In the genomic region with DNA sequence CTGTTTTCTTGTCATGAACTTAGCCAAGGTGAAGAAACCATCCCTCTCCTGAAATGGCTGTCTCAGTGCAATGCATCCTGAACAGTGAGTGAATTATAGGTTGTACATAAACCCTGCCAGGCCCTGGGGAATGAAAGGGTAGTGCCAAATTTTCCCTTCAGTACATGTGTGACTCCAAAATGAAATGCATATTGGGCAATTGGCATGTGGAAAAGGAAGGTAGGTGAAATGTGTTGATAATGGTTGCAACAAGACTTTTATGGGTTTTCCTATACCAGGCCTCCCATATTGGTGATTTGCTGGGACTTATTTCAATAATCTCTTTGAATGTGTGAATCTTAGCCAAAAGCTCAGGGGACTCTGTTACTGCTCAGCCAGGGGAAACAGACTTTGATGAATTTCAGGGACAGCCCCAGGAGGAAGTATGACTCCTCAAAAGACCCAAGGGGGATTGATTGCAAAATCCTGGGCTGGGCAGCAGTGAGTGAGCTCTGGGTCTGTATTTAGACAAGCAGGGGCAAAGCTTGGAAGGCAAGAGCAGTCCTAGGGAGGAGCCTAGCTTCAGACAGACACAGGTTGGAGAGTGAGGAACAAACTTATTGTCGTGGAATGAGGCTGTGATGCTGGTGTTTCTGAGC, we compare ENCODE assay signal across 28 mouse cellular contexts. TPM values are rescaled to one million over a fixed set of nuclear protein-coding genes. Genes with fewer than 3 reads are reported as not detected.
DNase-seq lines count a peak whose midpoint lies in the region; ATAC-seq lines count a peak whose summit lies in the region.
"Had no signal": no experiment of that assay in that cellular context is flagged by ENCODE, and none has a peak within 500 bp of the region (broad histone marks: within the 10 kb centered on the region; RNA-seq: fewer than 3 reads in every experiment).

No protein-coding gene starts in this region.

- no peak overlapping the region for H3K9ac ChIP-seq in kidney, embryonic 15.5 days
- H3K9ac ChIP-seq: forebrain, embryonic 13.5 days; heart, embryonic 13.5 days; hindbrain, embryonic 14.5 days; neural tube, embryonic 15.5 days; stomach, embryonic 15.5 days had no signal

- peak; percentile 32 for DNase-seq in adrenal gland, postnatal 10 days
- no peak for DNase-seq in adrenal gland, postnatal 4 days (ENCODE audit: low spot score in 2 of 2)
- peak; percentile 15 for DNase-seq in urinary bladder, postnatal 14 days (ENCODE audit: low spot score)
- DNase-seq in urinary bladder, postnatal 25 days (ENCODE audit: low spot score): no peak
- DNase-seq in forebrain, embryonic 10.5 days (ENCODE audit: extremely low spot score, low spot score): no peak
- no peak for DNase-seq in kidney, postnatal 36 days
- DNase-seq: cerebellum, adult 9-10 months; gastrocnemius, adult 2 months; heart, postnatal 14 days; kidney, adult 8-10 months; kidney, postnatal 14 days; layer of hippocampus, postnatal 36 days; right cerebral cortex, adult 18-20 months; thymus, adult 2 months; thymus, postnatal 4 days had no signal

- H3K4me3 ChIP-seq in forebrain, embryonic 10.5 days: no peak overlapping the region
- H3K4me3 ChIP-seq in kidney, embryonic 15.5 days (replicated peaks): no peak overlapping the region
- H3K4me3 ChIP-seq: forebrain, embryonic 13.5 days; gastrocnemius, adult 2 months; heart, embryonic 13.5 days; midbrain, embryonic 10.5 days; neural tube, embryonic 15.5 days; stomach, embryonic 15.5 days had no signal

- H3K9me3 ChIP-seq in forebrain, embryonic 10.5 days: no peaks in the 10 kb centered on the region
- no peaks in the 10 kb centered on the region for H3K9me3 ChIP-seq in kidney, embryonic 15.5 days (replicated peaks)
- H3K9me3 ChIP-seq: forebrain, embryonic 13.5 days; heart, embryonic 13.5 days; midbrain, embryonic 10.5 days; neural tube, embryonic 15.5 days; stomach, embryonic 15.5 days had no signal

- H3K4me1 ChIP-seq in forebrain, embryonic 10.5 days: no peaks in the 10 kb centered on the region
- no peaks in the 10 kb centered on the region for H3K4me1 ChIP-seq in kidney, embryonic 15.5 days
- H3K4me1 ChIP-seq: forebrain, embryonic 13.5 days; heart, embryonic 13.5 days; midbrain, embryonic 10.5 days; neural tube, embryonic 15.5 days; stomach, embryonic 15.5 days had no signal

- ATAC-seq in granulocyte monocyte progenitor cell, adult 5-6 weeks (replicated peaks; ENCODE audit: poor library complexity, severe bottlenecking): peak; percentile 79
- ATAC-seq in kidney, embryonic 15.5 days (replicated peaks; ENCODE audit: low FRiP score): no peak
- ATAC-seq: forebrain, embryonic 13.5 days; inflammation-experienced regulatory T-cells, adult 6 months; midbrain, embryonic 16.5 days had no signal

- no peaks in the 10 kb centered on the region for H3K27me3 ChIP-seq in forebrain, embryonic 10.5 days (ENCODE audit: poor library complexity, severe bottlenecking)
- H3K27me3 ChIP-seq in kidney, embryonic 15.5 days: no peaks in the 10 kb centered on the region
- H3K27me3 ChIP-seq: forebrain, embryonic 13.5 days; heart, embryonic 13.5 days; neural tube, embryonic 15.5 days; stomach, embryonic 15.5 days had no signal

- H3K27ac ChIP-seq in forebrain, embryonic 10.5 days: no peak overlapping the region
- H3K27ac ChIP-seq in kidney, embryonic 15.5 days: no peak overlapping the region
- H3K27ac ChIP-seq: forebrain, embryonic 13.5 days; gastrocnemius, adult 2 months; heart, embryonic 13.5 days; hindbrain, embryonic 14.5 days; macrophage; midbrain, embryonic 10.5 days; neural tube, embryonic 15.5 days; stomach, embryonic 15.5 days had no signal

- H3K36me3 ChIP-seq in forebrain, embryonic 10.5 days (replicated peaks): no peaks in the 10 kb centered on the region
- H3K36me3 ChIP-seq in kidney, embryonic 15.5 days: no peaks in the 10 kb centered on the region
- H3K36me3 ChIP-seq: heart, embryonic 13.5 days; midbrain, embryonic 10.5 days; neural tube, embryonic 15.5 days; stomach, embryonic 15.5 days had no signal

- H3K4me2 ChIP-seq in kidney, embryonic 15.5 days: no peak overlapping the region
- H3K4me2 ChIP-seq: forebrain, embryonic 13.5 days; heart, embryonic 13.5 days; hindbrain, embryonic 14.5 days; neural tube, embryonic 15.5 days; stomach, embryonic 15.5 days had no signal

- 88% methylated on average over 1 of the region's 1 CpGs for WGBS in forebrain, embryonic 10.5 days
- WGBS in kidney, embryonic 15.5 days: 68% methylated on average over 1 of the region's 1 CpGs

RNA-seq across cellular contexts. Expression of a gene that starts 59.5 kb away (rescaled TPM):
- total RNA-seq in adrenal gland, postnatal 10 days (2021): under 1 TPM; 0.30 to 0.67 TPM
- total RNA-seq in adrenal gland, postnatal 4 days (2021): under 1 TPM; 0.36 to 0.71 TPM
- not detected in 2 replicates for total RNA-seq in granulocyte monocyte progenitor cell, adult 5-6 weeks (2014; fragmentation: Nextera tagmentation)
- total RNA-seq in granulocyte monocyte progenitor cell, adult 5-6 weeks (2017): not detected in 2 replicates
- polyA plus RNA-seq in forebrain, embryonic 10.5 days (2016; fragmentation: Nextera tagmentation; extraction: Ambion mirVana): 7.6 and 8.4 TPM in 2 replicates
- polyA plus RNA-seq in kidney, embryonic 15.5 days (2015; fragmentation: Nextera tagmentation; extraction: Ambion mirVana): 1.1 and 1.4 TPM in 2 replicates
- total RNA-seq: liver, adult 2 months; MEL had no signal
- polyA plus RNA-seq: hindbrain, embryonic 14.5 days; liver, adult 2 months; macrophage had no signal

Comparison
In these comparisons a context has a peak if more than half of its experiments do, and no peak if none do; other contexts are left out.
1. DNase-seq: peak in adrenal gland, postnatal 10 days (single experiment) and urinary bladder, postnatal 14 days (single experiment); none in adrenal gland, postnatal 4 days (0 of 2), urinary bladder, postnatal 25 days (single experiment), forebrain, embryonic 10.5 days (single experiment) and kidney, postnatal 36 days (0 of 2).